Mouse (Mus musculus) mouse trophoblast stem cell (cell line): ENCODE measurements around the gene Zmynd15.
"Not testable (repeated sequence)": the region's sequence is repeated elsewhere in the genome, so short reads cannot be mapped to it uniquely, and the experiment has no call there.

Experiments
- in situ Hi-C, 2 experiments: fragments of 300-500 bp; cut with MseI, MboI; formaldehyde crosslinking; loops; 2 replicates in 1 of 2; 3 replicates in 1 of 2; pipeline ENCODE4 v1.15.1; 2025

The Zmynd15 gene

DNA sequence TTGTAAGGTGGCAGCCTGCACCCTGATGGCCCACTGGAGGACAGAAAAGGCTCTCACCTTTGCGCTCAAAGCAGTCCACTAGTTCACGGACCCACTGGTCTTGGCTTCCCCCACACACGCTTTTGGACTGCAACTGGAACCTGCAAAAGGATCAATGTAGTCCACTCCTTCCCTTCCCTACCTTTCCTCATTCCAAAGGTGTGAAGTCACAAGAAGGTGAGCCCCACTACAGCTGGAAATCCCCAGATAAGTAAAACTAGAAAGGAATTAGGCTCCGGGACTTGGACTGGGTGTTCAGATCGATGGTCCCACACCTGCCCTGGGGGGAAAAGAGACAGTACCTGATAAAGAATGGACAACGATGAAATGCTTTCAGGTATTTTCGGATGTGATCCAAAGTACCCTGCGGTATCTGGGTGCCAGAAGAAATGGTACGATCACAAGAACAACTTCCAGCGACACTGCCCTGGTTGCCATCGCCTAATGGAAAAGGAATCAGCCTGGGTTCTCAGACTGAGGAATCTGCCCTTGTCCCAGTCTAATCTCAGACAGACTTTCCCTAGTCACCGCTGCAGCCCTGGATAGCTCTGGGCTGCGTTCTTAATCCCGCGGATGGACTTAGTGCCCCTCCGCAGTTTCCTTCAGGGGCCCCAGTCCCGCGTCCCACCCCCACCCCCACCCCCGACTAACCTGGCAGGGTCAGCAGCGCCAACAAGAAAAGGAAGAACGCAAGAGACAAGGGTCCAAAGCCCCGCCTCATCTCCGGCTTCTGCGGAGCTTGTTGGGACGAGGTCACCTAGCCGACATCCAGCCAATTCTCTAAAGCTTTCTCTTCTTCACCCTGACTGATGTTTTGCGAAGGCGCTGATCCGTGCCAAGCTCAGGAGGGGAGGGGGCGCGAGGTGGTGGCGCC lies at the start of gene Zmynd15:
Gene Zmynd15 (plus strand): TSS at position 746 of the 913 bp plus-strand sequence.
- in situ Hi-C loops, result no loop called here

DNA sequence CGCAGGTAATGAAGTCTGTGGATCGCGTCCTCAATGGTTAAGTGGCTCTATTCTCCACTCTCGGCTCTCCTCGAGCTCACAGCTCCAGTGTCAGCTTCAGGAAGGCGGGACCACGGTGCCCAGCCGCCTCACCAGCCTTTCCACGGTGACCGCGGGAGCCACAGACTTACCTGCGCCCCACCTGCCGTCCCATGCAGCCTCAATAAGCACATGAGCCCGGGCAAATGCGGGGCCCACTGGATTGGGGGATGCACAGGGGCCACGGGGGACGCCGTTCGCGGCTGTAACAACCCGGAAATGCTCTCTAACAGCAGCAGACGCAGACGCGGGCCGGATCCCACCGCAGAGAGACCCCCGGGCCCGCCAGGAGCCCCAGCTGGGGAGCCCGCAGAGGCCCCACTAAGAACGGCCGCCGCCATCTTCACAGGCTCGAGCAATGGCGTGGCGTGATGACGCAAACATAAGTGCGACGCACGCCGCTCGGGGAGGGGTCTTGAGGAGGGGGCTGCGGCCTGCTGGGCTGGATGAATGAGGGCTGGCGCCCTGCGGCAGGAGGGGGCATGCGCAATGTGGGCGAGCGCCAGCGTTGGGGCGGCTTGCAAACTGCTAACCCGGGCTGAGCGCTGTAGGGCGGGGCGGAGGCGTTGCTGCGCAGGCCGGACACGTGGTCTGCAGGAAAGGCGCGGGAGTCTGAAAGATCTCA lies 49.5 kb upstream of the Zmynd15 start, which contains the start of gene Pelp1:
Gene Pelp1 (minus strand): TSS at position 438 of the 703 bp plus-strand sequence.
- in situ Hi-C loops, result loop anchor here (5.0 to 10.0 kb wide), 2 partner anchors 93 to 205 kb away; partner anchors contain the start of genes 4930544D05Rik (in 1 of the 2) and Chrne (in 1 of the 2)

DNA sequence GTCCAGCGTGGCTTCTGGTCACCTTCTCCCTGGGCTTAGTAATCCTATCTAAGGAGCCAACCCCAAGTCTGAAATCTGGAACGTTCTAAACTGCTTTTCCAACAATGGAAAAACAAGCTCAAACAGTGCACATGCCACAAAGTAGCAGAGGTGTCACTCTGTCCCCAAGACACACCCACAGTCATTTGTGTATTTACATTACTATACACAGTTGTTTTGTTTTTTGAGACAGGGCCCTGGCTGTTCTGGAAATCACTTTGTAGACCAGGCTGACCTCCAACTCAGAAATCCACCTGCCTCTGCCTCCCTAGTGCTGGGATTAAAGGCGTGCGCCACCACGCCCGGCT lies 49.0 kb upstream of the Zmynd15 start:
- in situ Hi-C loops, result loop anchor here (5.0 to 10.0 kb wide), 2 partner anchors 92 to 205 kb away; partner anchors contain the start of genes 4930544D05Rik (in 1 of the 2) and Chrne (in 1 of the 2)

- in situ Hi-C loops, result loop anchor here (5.0 to 10.0 kb wide), 2 partner anchors 90 to 202 kb away; partner anchors contain the start of genes 4930544D05Rik (in 1 of the 2) and Chrne (in 1 of the 2)
Measured at GRCm38 (mm10) chr11:70412591-70412990, 46.6 kb upstream of the Zmynd15 start.

GRCm38 (mm10) chr11:70413961-70414360 lies 45.3 kb upstream of the Zmynd15 start:
- in situ Hi-C loops, result loop anchor here (5.0 to 10.0 kb wide), 2 partner anchors 88 to 201 kb away; partner anchors contain the start of genes 4930544D05Rik (in 1 of the 2) and Chrne (in 1 of the 2)

DNA sequence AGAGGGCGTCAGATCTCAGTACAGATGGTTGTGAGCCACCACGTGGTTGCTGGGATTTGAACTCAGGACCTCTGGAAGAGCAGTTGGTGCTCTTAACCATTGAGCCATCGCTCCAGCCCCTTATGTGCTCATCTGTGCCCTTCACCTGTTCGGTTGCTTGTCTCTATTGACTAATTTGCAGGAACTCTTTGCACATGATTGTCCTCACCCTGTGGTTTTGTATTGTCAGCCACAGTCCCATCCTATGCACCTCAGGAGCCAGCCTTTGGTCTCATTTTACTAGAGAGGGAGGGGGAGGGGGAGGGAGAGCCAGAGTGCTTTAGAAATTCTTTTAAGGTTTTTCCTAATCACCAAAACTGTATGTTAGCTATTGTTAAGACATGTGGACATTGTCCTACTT lies 41.0 kb upstream of the Zmynd15 start:
- in situ Hi-C loops, result loop anchor here in 1 of 2 experiments (5.0 to 10.0 kb wide), 2 partner anchors 89 to 197 kb away; partner anchors contain the start of genes 4930544D05Rik, Chrne and Tm4sf5

- in situ Hi-C loops, result loop anchor here in 1 of 2 experiments (5.0 to 10.0 kb wide), 2 partner anchors 88 to 195 kb away; partner anchors contain the start of genes 4930544D05Rik, Chrne and Tm4sf5
Measured at GRCm38 (mm10) chr11:70419486-70419885, 39.7 kb upstream of the Zmynd15 start.

GRCm38 (mm10) chr11:70426598-70426997 lies 32.6 kb upstream of the Zmynd15 start:
- in situ Hi-C loops, result not testable (repeated sequence)

- in situ Hi-C loops, result no loop called here
Measured at GRCm38 (mm10) chr11:70431574-70431973, 27.7 kb upstream of the Zmynd15 start.

DNA sequence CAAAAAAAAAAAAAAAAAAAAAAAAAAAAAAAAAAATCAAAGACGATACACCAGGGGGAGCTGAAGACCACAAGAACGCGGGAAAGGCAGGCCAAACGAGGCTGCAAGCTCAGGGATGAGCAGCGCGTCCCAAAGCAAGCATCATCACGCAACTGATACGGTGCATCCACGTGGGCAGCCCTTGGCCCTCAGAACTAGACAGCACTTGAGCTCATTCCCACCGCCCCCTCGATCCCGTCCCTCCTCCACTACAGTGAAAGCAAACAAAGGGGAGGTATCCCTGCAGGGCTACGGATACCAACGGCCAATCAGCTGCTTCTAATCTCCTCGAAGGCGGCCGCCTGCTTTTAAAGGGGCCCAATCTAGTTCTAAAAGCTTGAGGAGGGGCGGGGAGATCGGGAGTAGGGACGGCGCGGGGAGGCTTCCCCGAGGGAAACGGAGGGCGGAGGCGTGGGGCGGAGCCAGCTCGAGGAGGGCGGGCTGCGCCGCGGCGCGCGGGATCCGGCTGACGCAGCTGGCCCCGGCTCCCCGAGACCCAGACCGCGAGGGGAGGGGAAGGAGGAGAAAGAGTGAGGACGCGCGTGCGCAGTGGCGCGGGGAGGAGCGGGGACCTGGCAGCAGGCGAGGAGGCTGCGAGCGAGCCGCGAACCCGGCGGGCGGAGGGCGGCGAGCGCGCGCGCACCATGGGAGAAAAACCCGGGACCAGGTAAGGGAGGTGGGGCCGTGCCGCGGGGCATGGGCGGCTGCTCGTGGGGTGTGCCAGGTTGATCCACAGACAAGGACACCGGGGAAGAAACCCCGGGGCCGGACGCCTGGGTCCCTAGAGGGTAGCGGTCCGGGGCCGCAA lies 27.0 kb upstream of the Zmynd15 start, which contains the start of gene Arrb2:
Gene Arrb2 (plus strand): TSS at position 588 of the 847 bp plus-strand sequence.
- in situ Hi-C loops, result no loop called here

DNA sequence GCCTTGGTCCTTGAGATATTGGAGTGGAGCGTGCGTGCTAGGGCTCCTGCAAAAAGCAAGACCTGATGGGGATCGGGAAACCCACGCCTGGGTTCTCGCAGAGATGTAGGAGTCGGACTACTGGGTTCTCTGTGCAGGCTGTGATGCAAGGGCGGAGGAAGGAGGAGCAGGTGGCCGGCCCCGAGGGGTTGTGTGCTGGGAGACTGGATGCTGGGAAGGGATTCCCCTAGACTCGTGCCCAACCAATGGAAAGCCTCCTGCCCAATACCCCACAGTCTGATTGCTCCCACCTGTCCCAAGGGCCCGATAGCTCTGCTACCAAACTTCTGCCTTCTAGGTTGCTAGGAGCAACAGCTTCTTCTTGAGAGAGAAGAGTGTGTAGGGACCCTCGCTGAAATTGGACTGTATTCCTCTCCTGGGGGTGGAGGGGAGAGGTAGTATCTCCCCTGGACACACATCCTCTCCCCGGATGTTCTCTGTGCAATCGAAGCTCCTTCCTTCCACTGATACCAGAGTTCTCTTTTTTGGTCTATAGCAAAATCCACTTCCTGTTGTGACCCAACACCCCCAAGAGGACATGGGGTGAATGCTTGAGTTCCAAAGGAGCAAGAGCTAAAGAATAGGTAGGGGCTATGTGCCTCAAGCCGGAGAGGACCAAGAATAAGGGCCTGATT lies 26.2 kb upstream of the Zmynd15 start:
- in situ Hi-C loops, result no loop called here

GRCm38 (mm10) chr11:70433569-70433943 lies 25.7 kb upstream of the Zmynd15 start:
- in situ Hi-C loops, result no loop called here

DNA sequence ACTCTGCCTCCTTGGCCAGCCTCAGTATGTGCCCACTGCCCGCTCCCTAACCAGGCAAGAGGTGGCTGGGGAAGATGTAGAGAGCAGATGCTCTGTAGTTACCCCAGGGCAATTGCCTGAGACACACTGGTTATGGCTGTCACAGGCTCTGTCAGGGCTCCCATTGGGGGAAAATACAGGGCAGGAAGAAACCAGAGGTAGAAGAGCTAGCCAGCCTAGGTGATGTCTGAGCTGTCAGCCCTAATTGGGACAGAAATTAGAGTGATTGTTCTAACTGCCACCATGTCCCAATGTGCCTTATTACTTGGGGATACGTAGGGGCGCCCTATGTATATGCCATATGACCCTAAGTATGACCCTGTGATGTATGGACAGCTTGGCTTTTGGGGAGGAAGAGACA lies 25.3 kb upstream of the Zmynd15 start:
- in situ Hi-C loops, result no loop called here

GRCm38 (mm10) chr11:70435476-70435875 lies 23.8 kb upstream of the Zmynd15 start:
- in situ Hi-C loops, result no loop called here

DNA sequence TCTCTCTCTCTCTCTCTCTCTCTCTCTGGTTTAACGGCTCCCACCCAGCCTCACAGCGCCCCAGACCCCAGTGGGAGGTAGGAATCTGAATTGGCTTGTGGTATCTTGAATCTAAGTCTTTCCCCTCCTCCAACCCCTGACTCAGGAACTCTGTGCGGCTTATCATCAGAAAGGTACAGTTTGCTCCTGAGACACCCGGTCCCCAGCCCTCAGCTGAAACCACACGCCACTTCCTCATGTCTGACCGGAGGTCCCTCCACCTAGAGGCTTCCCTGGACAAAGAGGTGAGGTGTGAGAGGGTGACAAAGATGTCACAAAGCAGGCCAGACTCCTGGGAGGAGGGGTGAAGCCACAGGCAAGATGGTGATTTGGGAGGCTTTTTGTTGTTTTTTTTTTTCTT lies 21.8 kb upstream of the Zmynd15 start:
- in situ Hi-C loops, result no loop called here

- in situ Hi-C loops, result no loop called here
Measured at GRCm38 (mm10) chr11:70438728-70439374, 20.4 kb upstream of the Zmynd15 start.

DNA sequence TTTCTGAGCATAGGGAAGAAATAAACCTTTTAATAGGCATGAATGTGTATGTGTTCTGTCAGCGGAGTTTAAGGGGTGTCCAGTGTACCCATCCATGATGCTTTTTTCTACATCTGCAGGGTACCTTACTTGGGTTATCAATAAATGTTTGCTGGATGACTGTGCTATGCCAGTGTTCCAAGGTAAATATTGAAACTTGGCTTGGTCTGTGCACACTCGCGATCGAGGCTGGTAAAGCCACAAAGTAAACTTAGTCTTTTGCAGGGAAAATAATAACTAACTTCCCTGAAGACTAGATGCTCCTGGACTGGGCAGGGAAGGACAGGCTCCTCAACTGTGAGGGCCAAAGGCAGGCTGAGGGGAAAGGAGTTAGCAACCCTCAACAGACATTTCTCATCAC lies 18.6 kb upstream of the Zmynd15 start:
- in situ Hi-C loops, result no loop called here

DNA sequence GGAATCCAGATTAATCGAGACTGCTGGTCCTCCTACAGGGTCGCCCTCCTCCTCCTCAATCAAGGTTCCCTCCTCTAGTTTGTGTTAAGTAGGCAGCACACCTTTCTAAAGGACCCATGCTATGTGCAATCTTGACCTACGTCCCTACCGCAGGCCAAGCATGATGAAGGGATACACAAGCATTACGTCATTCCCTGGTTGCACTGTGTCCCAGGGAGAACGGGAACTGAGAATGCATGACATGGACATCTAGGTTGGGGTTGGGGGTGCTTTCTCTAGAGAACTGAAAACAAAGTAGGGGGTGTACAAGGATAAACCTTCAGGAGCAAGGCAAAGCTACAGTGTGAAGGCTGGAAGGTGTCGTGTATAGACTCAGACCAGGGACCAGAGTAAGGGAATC lies 17.4 kb upstream of the Zmynd15 start:
- in situ Hi-C loops, result no loop called here

DNA sequence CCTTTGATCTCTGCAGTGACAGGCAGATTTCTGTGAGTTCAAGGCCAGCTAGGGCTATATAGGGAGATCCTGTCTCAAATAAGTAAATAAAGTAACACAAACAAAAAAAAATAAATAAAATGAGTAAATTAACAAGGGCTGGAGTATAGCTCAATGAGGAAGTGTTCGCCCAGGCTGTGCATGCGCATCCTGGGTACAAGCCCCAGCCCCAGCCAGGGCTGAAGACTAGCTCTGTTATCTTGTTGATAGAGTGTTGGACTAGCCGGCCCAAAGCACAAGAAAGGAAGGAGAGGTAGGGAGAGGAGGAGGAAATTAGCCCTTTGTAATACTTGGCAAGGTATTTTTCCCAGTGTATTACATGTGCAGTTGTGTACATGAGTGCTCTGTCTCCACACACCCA lies 15.3 kb upstream of the Zmynd15 start:
- in situ Hi-C loops, result no loop called here

GRCm38 (mm10) chr11:70444667-70445066 lies 14.6 kb upstream of the Zmynd15 start:
- in situ Hi-C loops, result no loop called here
